Mouse (Mus musculus) kidney, adult 18-20 months (tissue): ENCODE data around the gene Pdlim7.

Experiments used
- DNase-seq: peaks from one replicate; pipeline ENCODE4 v3.0.0; 2021

Pdlim7 gene

GRCm38 (mm10) chr13:55463399-55464026 is 50.0 kb downstream of the Pdlim7 start:
- DNase-seq = no peak

GRCm38 (mm10) chr13:55462965-55463364 is 50.5 kb downstream of the Pdlim7 start:
- DNase-seq = no peak

GRCm38 (mm10) chr13:55451785-55452549 is 61.5 kb downstream of the Pdlim7 start:
- DNase-seq = peak; percentile 39

GRCm38 (mm10) chr13:55451296-55451695 is 62.2 kb downstream of the Pdlim7 start:
- DNase-seq = no peak

GRCm38 (mm10) chr13:55450511-55450980 is 62.9 kb downstream of the Pdlim7 start:
- DNase-seq = peak; percentile 40

GRCm38 (mm10) chr13:55449679-55450441 is 63.6 kb downstream of the Pdlim7 start:
- no peak for DNase-seq

GRCm38 (mm10) chr13:55449205-55449604 is 64.3 kb downstream of the Pdlim7 start:
- DNase-seq = no peak

GRCm38 (mm10) chr13:55448131-55448530 is 65.3 kb downstream of the Pdlim7 start:
- no peak for DNase-seq

GRCm38 (mm10) chr13:55447543-55447943 is 65.9 kb downstream of the Pdlim7 start:
- no peak for DNase-seq

- DNase-seq = no peak
Observed at GRCm38 (mm10) chr13:55446483-55447105, 66.9 kb downstream of the Pdlim7 start.
